Mouse (Mus musculus) small intestine, adult 2 months (tissue): ENCODE data around the gene Snrpa1. TPM values are rescaled to one million over a fixed set of nuclear protein-coding genes. Genes with fewer than 3 reads are reported as not detected.

Source experiments
- H3K27ac ChIP-seq: fragments of 200-500 bp; 2 replicates; pipeline ENCODE4 v1.5.1; 2012; ENCODE audit warnings: low read depth, low read length, control low read depth, inconsistent platforms; ENCODE audit not compliant: insufficient read depth
- H3K27me3 ChIP-seq: fragments of 200-500 bp; 2 replicates; pipeline ENCODE4 v1.6.1; 2012; ENCODE audit warnings: mild to moderate bottlenecking, moderate library complexity, low read length, inconsistent platforms; ENCODE audit not compliant: control insufficient read depth, insufficient read depth
- H3K36me3 ChIP-seq: fragments of 200-500 bp; 2 replicates; pipeline ENCODE4 v1.6.1; 2012; ENCODE audit warnings: mild to moderate bottlenecking, low read length, control low read depth, inconsistent platforms; ENCODE audit not compliant: control insufficient read depth, insufficient read depth
- H3K4me1 ChIP-seq: fragments of 200-500 bp; 2 replicates; pipeline ENCODE4 v1.6.1; 2012; ENCODE audit warnings: low read length, inconsistent platforms, mixed read lengths; ENCODE audit not compliant: control insufficient read depth, insufficient read depth, insufficient read length
- H3K4me3 ChIP-seq: fragments of 200-500 bp; 2 replicates; pipeline ENCODE4 v1.5.1; 2012; ENCODE audit warnings: low read depth, mild to moderate bottlenecking, control low read depth, inconsistent platforms, low read length, moderate library complexity
- CTCF ChIP-seq: fragments of 200-500 bp; IDR thresholded peaks from 2 replicates; pipeline ENCODE4 v1.5.1; 2012; ENCODE audit warnings: low read depth, mild to moderate bottlenecking, control low read depth, inconsistent platforms, low read length, moderate library complexity, mixed read lengths; ENCODE audit not compliant: insufficient replicate concordance, insufficient read length; ENCODE audit errors: extremely low read depth
- POLR2A ChIP-seq: fragments of 200-500 bp; IDR thresholded peaks from 2 replicates; pipeline ENCODE4 v1.6.1; 2012; ENCODE audit warnings: low read depth, mild to moderate bottlenecking, control low read depth, inconsistent platforms, low read length, moderate library complexity
- WGBS: fragments of 180-500 bp; shearing (Covaris S2); methylation state at CpG from one replicate; pipeline ENCODE4 v1.1.7; 2018; 5-methylcytosine and 5-hydroxymethylcytosine counted together
- polyA plus RNA-seq: library from polyadenylated mRNA; depleted of rRNA; stranded (reverse); fragments of >200 nt; gene quantifications from 2 replicates; pipeline ENCODE4 v1.2.3, GENCODE M21; 2012

Snrpa1 gene
- polyA plus RNA-seq, 1 experiment, result 4.7 TPM

- whole genome bisulfite sequencing, result 5% methylated on average over 121 of the region's 123 CpGs
- Histone ChIP-seq H3K27me3 (peaks cover 7% of the 10 kb centered on the region; the same call in 1 of the 2 replicates), H3K4me1 (no peaks in the 10 kb centered on the region; the same call in 1 of the 2 replicates), H3K4me3 (peak within 1 kb of the TSS; percentile 69), H3K27ac (no peak within 1 kb of the TSS; the same call in 1 of the 2 replicates), H3K36me3 (no peaks in the 10 kb centered on the region)
- no peak for TF ChIP-seq CTCF
These were observed 50.4 kb downstream of the Snrpa1 start, which contains the start of gene Chsy1 for GRCm38 (mm10) chr7:66108961-66109854. Chsy1 (plus strand) TSS chr7:66109515.

GRCm38 (mm10) chr7:66109855-66110635 is 51.2 kb downstream of the Snrpa1 start:
- Histone ChIP-seq H3K4me3 (peak overlapping the region; percentile 66), H3K4me1 (no peaks in the 10 kb centered on the region; the same call in 1 of the 2 replicates), H3K27me3 (peaks cover 7% of the 10 kb centered on the region; the same call in 1 of the 2 replicates), H3K27ac (no peak overlapping the region; the same call in 1 of the 2 replicates), H3K36me3 (no peaks in the 10 kb centered on the region)
- TF ChIP-seq POLR2A, result no peak
- 2% methylated on average over 64 of the region's 77 CpGs for WGBS

DNA sequence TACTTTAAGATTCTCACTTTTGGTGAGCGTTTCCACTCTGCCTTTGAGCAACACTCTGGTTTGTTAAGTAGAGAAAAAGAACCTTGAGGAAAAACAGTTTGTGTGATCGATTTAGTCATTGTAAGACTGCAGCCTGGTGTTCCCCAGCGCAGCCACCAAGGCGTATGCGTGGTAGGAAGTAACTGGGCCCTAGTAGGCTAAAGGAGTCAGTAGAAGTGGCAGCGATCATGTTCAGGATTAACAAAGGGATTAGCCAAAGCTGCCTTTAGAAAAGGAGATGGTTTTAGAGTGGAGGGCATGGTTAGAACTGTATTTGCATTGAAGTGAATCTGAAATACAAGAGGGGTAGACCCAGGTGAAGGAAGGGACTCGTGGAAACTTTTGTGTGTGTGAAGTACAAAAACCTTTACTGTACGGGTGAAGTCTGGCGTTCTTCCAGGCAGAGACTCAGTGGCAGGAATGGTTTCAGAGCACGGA is 51.9 kb downstream of the Snrpa1 start:
- Histone ChIP-seq H3K27me3 (peaks cover 7% of the 10 kb centered on the region; the same call in 1 of the 2 replicates), H3K4me1 (no peaks in the 10 kb centered on the region; the same call in 1 of the 2 replicates), H3K4me3 (peak overlapping the region; percentile 14; the same call in 1 of the 2 replicates), H3K36me3 (no peaks in the 10 kb centered on the region), H3K27ac (no peak overlapping the region)
- TF ChIP-seq POLR2A, result no peak
- no peak for TF ChIP-seq CTCF
- WGBS, result 36% methylated on average over 10 of the region's 10 CpGs

- no peaks in the 10 kb centered on the region for H3K36me3 ChIP-seq
- peaks cover 7% of the 10 kb centered on the region; the same call in 1 of the 2 replicates for H3K27me3 ChIP-seq
- no peak overlapping the region for H3K4me3 ChIP-seq
- no peak for TF ChIP-seq POLR2A
- no peak for TF ChIP-seq CTCF
- WGBS, result 88% methylated on average over 10 of the region's 10 CpGs
- no peak overlapping the region for H3K27ac ChIP-seq
- H3K4me1 ChIP-seq, result peaks cover 4% of the 10 kb centered on the region
These were observed 52.4 kb downstream of the Snrpa1 start for GRCm38 (mm10) chr7:66111211-66111610.

DNA sequence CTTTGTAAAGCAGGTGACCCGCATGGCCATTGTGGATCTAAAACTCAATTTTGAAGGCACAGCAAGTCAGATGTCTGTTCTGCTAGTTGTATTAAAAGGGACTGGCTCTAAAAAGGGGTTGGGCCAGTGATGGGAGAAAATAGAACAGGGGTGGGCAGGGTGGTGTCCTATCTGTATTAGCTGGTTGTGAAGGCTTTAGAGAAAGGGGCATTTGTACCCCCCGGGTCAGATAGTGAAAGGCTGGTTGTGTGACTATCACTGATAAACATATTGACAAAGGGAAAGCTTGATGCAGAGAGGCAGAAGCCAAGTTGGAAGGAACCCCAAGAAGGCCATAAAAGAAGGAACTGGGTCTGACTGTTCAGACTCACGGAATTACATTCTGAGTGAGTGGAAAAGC is 54.8 kb downstream of the Snrpa1 start:
- WGBS, result 76% methylated on average over 3 of the region's 3 CpGs
- Histone ChIP-seq H3K27me3 (peaks cover 7% of the 10 kb centered on the region; the same call in 1 of the 2 replicates), H3K36me3 (no peaks in the 10 kb centered on the region), H3K27ac (no peak overlapping the region), H3K4me3 (no peak overlapping the region), H3K4me1 (peaks cover 5% of the 10 kb centered on the region)
- TF ChIP-seq CTCF (no peak), POLR2A (no peak)

- H3K27ac ChIP-seq, result no peak overlapping the region
- no peaks in the 10 kb centered on the region for H3K36me3 ChIP-seq
- TF ChIP-seq POLR2A (no peak), CTCF (no peak)
- H3K27me3 ChIP-seq, result no peaks in the 10 kb centered on the region
- no peak overlapping the region for H3K4me3 ChIP-seq
- 80% methylated on average over 11 of the region's 11 CpGs for WGBS
- H3K4me1 ChIP-seq, result peaks cover 5% of the 10 kb centered on the region; the same call in 1 of the 2 replicates
These were observed 57.1 kb downstream of the Snrpa1 start for GRCm38 (mm10) chr7:66115821-66116343.
